Mouse (Mus musculus): ENCODE results near the gene Loxl3.

The Loxl3 gene

GRCm38 (mm10) chr6:83017190-83017589 lies 16.8 kb upstream of the Loxl3 start:
- DNase-seq (ENCODE audit: low spot score), result no peak

DNA sequence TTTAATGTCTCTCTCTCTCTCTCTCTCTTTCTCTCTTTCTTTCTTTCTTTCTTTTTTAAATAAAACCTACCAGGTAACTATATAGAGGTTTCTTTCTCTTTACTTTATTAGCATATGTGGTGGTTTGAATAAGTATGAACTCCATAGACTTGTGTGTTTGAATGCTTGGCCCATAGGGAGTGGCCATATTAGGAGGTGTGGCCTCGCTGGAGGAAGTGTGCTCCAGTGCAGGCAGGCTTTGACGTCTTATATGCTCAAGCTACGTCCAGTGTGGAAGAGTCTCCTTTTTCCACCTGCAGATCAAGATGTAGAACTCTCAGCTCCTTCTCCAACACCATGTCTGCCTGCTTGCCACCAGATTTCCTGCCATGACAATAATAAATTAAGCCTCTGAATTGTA lies 14.9 kb upstream of the Loxl3 start:
- no peak for DNase-seq (ENCODE audit: low spot score)

GRCm38 (mm10) chr6:83020121-83020520 lies 13.9 kb upstream of the Loxl3 start:
- no peak for DNase-seq (ENCODE audit: low spot score)

- no peak for DNase-seq (ENCODE audit: low spot score)
Measured at GRCm38 (mm10) chr6:83020836-83021593, 13.0 kb upstream of the Loxl3 start.

DNA sequence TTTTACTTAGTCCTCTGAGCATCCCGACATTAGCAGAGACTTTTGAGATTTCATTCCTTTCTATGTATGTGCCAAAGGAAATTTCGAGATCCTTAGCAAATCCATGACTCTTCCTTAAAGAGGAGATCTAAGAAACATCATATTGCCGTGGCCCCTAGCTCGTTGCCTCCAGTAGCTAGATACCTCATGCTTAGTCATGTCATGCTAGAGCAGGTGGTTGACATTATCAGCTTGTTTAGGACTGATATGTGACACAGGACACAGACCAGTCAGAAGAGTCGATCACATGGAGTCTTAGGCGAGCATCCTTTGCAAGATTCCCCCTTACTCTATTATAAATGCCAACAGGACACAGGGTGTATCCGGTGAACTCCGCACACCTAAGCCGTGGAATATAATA lies 11.0 kb upstream of the Loxl3 start:
- no peak for DNase-seq (ENCODE audit: low spot score)

- no peak for DNase-seq (ENCODE audit: low spot score)
Measured at GRCm38 (mm10) chr6:83023786-83024185, 10.2 kb upstream of the Loxl3 start.

DNA sequence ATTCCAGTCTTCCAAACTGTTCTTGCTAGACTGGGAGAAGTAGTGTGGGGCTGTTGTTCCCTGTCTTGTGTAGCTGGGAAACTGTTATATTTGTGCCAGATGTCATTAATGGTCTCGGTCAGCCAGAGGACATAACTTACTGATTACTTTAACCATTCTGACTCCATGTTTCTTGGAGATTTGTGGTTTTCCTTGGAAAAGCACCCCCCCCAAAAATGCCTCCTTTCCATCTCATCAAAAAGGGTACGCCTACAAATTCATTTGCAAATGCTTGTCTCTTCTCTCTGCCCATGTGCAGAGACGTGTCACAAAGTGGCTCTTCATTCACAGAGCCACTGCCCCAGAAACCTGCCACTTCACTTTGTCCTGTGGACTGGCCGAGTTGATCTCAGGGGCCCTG lies 9.6 kb upstream of the Loxl3 start:
- DNase-seq (ENCODE audit: low spot score), result no peak

DNA sequence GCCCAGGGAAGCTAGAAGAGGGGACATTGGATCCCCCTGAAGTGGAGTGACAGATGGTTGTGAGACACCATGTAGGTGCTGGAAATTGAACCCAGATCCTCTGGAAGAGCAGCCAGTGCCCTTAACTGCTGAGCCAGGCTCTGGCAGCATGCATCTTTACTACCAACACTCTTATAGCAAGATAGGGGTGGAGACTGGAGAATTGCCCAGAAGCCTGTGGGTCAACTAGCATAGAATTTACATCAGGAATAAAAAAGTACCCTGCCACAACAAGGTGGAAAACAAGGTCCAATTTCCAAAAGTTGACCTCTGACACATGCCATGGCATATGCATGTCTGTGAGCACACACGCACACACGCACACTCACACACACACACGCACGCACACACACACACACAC lies 8.8 kb upstream of the Loxl3 start:
- DNase-seq (ENCODE audit: low spot score), result no peak

GRCm38 (mm10) chr6:83027293-83027692 lies 6.7 kb upstream of the Loxl3 start:
- no peak for DNase-seq (ENCODE audit: low spot score)

GRCm38 (mm10) chr6:83027706-83028105 lies 6.3 kb upstream of the Loxl3 start:
- no peak for DNase-seq (ENCODE audit: low spot score)

- no peak for DNase-seq (ENCODE audit: low spot score)
Measured at GRCm38 (mm10) chr6:83029777-83030176, 4.2 kb upstream of the Loxl3 start.

DNA sequence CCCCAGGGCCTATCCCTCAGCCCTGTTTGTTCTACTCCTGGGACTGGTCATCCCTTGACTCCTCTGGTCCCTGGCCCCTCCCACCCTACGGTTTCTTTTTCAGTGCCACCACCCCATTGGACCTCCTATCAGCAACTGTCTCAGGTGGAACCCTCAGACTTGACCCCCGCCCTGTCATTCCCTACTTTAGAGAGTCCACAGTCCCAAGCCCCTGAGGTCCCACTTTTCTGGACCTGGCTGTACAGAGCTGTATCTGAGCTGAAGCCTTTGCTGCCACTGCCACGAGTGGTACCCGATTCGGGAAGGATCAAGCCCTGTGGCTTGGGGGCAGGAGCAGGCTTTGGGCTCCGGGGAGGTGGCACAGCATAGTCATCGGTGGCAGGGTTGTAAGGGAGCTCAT lies 2.9 kb upstream of the Loxl3 start:
- no peak for DNase-seq (ENCODE audit: low spot score)

DNA sequence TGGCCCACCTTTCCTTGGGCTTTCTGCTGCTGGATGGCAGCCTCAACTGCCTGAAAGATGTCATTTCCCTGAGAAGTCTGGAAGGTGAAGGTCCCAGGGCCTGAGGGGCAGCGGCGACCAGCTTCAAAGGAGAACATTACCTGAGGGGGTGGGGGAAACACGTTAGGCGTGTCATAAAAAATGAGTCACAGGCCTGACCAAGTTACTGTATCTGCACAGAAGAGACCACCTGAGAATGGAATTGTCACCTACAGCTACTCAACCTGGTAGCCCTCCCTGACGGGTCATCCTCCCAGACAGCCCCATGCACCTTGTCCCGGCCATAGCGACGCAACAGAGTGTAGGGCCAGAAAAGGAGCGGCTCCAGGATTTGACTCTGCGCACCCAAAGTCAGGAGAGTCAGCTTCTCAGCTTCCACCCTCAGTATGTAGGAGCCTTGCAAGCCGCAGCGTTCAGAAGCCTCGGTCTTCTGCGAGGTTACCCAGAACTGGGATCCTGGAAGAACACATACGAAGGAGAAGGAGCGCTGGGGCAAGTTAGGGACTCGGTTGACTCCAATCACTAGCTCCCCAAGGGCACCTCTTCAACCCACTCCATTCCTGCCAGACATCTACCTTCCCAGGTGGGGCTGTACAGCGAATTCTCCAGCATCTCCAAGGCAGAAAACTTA lies 1.9 kb upstream of the Loxl3 start:
- no peak for DNase-seq (ENCODE audit: low spot score)

GRCm38 (mm10) chr6:83032769-83033191 lies 1.2 kb upstream of the Loxl3 start:
- no peak for DNase-seq (ENCODE audit: low spot score)

DNA sequence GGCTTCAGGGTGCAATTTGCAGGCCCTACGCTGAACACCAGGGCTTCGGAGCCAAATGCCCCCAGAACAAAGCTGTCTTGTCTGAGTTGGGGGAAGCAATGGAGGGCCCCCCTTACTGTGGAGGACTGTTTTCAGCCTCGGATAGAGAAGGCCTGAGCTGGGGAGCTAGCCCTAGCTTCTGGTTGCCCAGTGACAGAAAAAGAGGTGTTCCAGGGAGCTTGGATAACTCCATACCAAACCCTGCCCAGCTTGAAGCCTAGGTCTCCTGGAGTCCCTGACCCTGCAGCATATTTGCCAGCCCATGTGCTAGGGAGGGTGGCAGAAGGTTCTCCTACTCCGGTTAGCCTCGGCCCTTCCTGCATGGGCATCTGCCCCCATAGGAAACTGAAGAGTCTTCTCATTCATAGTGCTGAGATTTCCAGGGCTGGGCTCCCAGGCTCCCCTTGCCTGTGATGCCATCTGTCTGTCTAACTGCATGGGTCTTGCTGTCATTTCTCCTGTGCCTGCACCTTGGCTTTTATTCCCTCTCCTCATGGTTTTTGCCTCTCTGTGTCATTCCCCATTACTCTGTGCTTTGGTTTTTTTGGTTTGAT lies 586 bp downstream of the Loxl3 start:
- no peak for DNase-seq (ENCODE audit: low spot score)

GRCm38 (mm10) chr6:83037188-83037587 lies 3.2 kb downstream of the Loxl3 start:
- no peak for DNase-seq (ENCODE audit: low spot score)

DNA sequence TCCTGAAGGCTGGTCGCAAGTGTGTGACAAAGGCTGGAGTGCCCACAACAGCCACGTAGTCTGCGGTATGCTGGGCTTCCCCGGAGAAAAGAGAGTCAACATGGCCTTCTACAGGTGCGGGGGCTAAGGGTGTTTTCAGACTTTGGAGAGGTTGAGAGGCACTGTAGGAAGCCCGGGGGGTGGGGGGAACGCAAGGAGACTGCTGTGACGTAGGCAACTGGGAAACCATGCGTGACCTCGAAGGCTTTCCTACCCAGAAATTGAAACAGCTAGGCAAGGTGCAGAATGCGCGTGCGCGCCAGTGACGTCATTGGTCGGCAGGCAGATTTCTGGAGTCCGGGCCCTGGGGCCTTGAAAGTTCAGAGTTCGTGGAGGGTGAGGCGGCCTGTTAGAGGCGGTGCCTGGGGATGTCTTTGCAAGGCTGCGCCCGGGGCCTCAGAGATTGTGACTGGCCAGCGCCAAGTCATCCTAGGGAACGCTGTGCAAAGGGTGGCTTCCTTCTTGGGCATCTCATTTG lies 4.6 kb downstream of the Loxl3 start:
- DNase-seq (ENCODE audit: low spot score), result peak; percentile 89

DNA sequence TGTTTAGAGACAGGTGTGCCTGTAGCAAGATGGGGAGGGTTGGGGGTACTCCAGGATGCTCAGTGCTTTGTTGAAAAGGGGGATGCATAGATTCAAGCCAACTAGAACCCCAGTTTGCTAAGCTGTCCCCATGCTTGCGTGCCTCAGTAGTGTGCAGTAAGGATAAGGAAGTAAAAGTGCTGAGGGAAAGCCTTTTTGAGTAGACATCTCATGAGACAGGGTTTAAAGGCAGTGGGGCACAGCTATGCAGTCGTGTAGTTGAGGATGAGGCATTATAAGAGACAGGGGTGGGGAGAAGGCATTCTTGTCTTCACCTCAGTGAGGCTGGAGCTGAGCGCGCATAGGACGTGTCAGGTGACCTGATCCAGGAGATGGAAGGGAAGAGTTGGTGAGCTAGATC lies 6.6 kb downstream of the Loxl3 start:
- no peak for DNase-seq (ENCODE audit: low spot score)

DNA sequence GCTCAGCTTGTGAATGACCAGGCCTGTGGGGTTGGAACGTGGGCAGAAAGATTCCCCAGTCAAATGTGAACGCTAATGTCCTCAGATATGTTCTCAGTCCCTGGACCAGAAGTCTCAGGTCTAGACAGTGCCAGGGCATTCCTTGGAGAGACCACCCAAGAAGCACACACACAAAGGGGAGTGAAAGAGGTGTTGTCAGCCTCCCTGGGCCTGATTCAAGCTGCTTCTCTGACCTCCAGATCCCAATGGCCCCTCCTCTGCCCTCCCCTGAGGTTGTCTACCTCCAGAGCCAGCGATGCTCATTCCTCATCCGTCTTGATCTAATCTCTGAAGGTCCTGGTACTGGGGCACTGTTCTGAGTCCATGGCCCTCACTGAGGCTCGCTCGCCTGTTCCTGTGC lies 9.6 kb downstream of the Loxl3 start:
- DNase-seq (ENCODE audit: low spot score), result no peak

DNA sequence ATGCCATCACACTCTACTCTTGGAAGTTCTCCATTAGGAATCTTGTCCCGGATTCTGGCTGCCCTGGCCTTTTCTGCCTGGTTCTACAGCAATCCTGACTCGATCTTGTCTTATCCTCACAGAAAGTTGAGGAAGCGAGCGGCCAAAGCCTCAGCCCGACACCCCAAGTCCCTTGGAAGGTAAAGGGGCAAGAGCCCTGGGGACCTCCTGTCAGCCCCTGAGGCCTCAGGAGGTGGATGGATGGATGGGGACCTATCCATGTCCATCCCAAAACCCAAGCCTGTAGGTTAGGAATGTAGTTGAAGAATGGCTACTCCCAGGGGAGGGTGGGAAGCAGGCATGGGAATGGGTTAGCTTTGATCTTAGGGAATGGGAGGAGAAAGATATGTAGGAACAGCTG lies 10.0 kb downstream of the Loxl3 start:
- DNase-seq (ENCODE audit: low spot score), result no peak

DNA sequence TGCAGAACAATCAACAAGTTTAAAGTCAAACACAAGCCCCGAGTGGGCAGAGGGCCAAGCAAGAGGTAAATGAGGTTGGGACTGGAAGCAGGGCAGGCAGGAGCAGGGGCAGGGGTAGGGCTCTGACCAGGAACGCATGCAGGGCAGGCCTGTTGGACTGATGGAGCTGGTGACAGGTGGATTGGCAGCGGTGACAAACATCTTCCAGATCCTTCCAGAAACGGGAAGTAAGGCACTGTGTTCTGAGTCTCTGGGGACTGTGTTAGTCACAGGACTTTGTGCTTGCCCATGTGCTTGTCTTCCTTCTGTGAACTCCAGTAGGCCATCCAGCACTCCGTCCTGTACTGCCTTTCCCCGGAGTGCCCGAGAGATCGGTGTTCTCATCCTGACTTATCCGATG lies 10.8 kb downstream of the Loxl3 start:
- no peak for DNase-seq (ENCODE audit: low spot score)

DNA sequence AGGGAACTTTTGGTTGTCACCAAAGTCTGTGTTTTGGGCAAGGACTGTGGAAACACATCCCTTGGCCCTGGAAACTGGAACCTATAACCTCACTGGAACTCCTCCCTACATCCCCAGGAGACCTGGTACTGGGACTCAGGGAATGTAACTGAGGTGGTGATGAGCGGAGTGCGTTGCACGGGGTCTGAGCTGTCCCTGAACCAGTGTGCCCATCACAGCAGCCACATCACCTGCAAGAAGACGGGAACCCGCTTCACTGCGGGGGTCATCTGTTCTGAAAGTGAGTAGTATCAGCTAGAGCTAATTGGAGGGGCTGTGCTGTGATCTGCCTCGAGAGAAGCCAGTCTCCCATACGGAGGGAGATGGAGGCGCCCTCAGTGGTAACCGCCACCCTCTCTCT lies 15.4 kb downstream of the Loxl3 start:
- no peak for DNase-seq (ENCODE audit: low spot score)
